Mouse (Mus musculus) CH12.LX (cell line): ENCODE results near the gene Olfr279. TPM values are rescaled to one million over a fixed set of nuclear protein-coding genes. Genes with fewer than 3 reads are reported as not detected.

Source experiments
- DNase-seq: peaks from one replicate; pipeline ENCODE4 v3.0.0-alpha.2; 2013; ENCODE audit errors: extremely low read depth
- H3K27ac ChIP-seq: 2 replicates; pipeline ENCODE4 v1.5.1; 2012; ENCODE audit warnings: low read depth, mild to moderate bottlenecking, control low read depth, moderate library complexity; ENCODE audit not compliant: insufficient read depth
- H3K27me3 ChIP-seq: replicated peaks from 2 replicates; pipeline ENCODE3; 2012; ENCODE audit warnings: inconsistent platforms
- H3K36me3 ChIP-seq, 2 experiments: replicated peaks in 1 of 2; 2 replicates each; pipeline versions ENCODE3 to v1.6.1; 2012; ENCODE audit warnings: inconsistent platforms in 1 of 2, low read length in 1 of 2, mild to moderate bottlenecking in 1 of 2, mixed read lengths in 1 of 2, moderate library complexity in 1 of 2; ENCODE audit not compliant: control insufficient read depth in 1 of 2, insufficient read depth in 1 of 2
- H3K4me1 ChIP-seq, 2 experiments: 2 replicates each; pipeline ENCODE4 v1.6.1; 2012; ENCODE audit warnings: inconsistent platforms in 1 of 2, moderate library complexity in 1 of 2; ENCODE audit not compliant: insufficient read depth in 2 of 2, control insufficient read depth in 1 of 2
- H3K4me2 ChIP-seq: 2 replicates; pipeline ENCODE4 v1.6.1; 2012; ENCODE audit warnings: low read depth, mild to moderate bottlenecking, control low read depth; ENCODE audit not compliant: poor library complexity, insufficient read depth, severe bottlenecking
- H3K4me3 ChIP-seq, 3 experiments: fragments of 150-350 bp in 1 of 3; sonication (generic) in 1 of 3; replicated peaks in 1 of 3; 2 replicates each; pipeline versions ENCODE3 to v1.5.1; 2011 to 2012; ENCODE audit warnings: low read depth in 2 of 3, low read length in 2 of 3, mild to moderate bottlenecking in 2 of 3, moderate library complexity in 2 of 3, control low read depth in 1 of 3, improper control_type of control experiment in 1 of 3, inconsistent platforms in 1 of 3, mixed read lengths in 1 of 3; ENCODE audit not compliant: poor library complexity in 1 of 3
- H3K79me2 ChIP-seq: replicated peaks from 2 replicates; pipeline ENCODE4 v1.6.1; 2012; ENCODE audit warnings: mild to moderate bottlenecking, moderate library complexity; ENCODE audit not compliant: control insufficient read depth, poor library complexity, insufficient read depth, severe bottlenecking; ENCODE audit errors: extremely low read depth
- H3K9ac ChIP-seq: 2 replicates; pipeline ENCODE4 v1.6.1; 2012; ENCODE audit warnings: low read depth, mild to moderate bottlenecking, control low read depth, moderate library complexity; ENCODE audit not compliant: insufficient read depth
- H3K9me3 ChIP-seq: replicated peaks from 2 replicates; pipeline ENCODE3; 2012; ENCODE audit warnings: low read length, inconsistent platforms, mixed read lengths
- CHD2 ChIP-seq: IDR thresholded peaks from 2 replicates; pipeline ENCODE4 v1.6.1; 2011; ENCODE audit warnings: low read length, improper control_type of control experiment
- CTCF ChIP-seq, 2 experiments: IDR thresholded peaks in 1 of 2; conservative IDR thresholded peaks in 1 of 2; 2 replicates each; pipeline ENCODE4 v1.5.1; 2011 to 2012; ENCODE audit warnings: low read depth in 2 of 2, low read length in 2 of 2, improper control_type of control experiment in 1 of 2, inconsistent platforms in 1 of 2, mild to moderate bottlenecking in 1 of 2, moderate library complexity in 1 of 2
- ELF1 ChIP-seq: IDR thresholded peaks from 2 replicates; pipeline ENCODE4 v1.6.1; 2014; ENCODE audit warnings: low read depth, mild to moderate bottlenecking, inconsistent platforms, low read length, improper control_type of control experiment
- IRF4 ChIP-seq: IDR thresholded peaks from 2 replicates; pipeline ENCODE4 v1.6.1; 2014; ENCODE audit warnings: low read depth, mild to moderate bottlenecking, inconsistent platforms, low read length, improper control_type of control experiment
- MAX ChIP-seq: IDR thresholded peaks from 2 replicates; pipeline ENCODE4 v1.6.1; 2011; ENCODE audit warnings: low read length, improper control_type of control experiment
- MAZ ChIP-seq: IDR thresholded peaks from 2 replicates; pipeline ENCODE4 v1.6.1; 2012; ENCODE audit warnings: low read depth, mild to moderate bottlenecking, inconsistent platforms, low read length, improper control_type of control experiment, moderate library complexity
- MEF2A ChIP-seq: IDR thresholded peaks from 2 replicates; pipeline ENCODE4 v1.6.1; 2014; ENCODE audit warnings: low read depth, mild to moderate bottlenecking, inconsistent platforms, low read length, improper control_type of control experiment, borderline replicate concordance
- MXI1 ChIP-seq: IDR thresholded peaks from 2 replicates; pipeline ENCODE4 v1.6.1; 2011; ENCODE audit warnings: mild to moderate bottlenecking, low read depth, low read length, improper control_type of control experiment
- MYC ChIP-seq: IDR thresholded peaks from 2 replicates; pipeline ENCODE4 v1.6.1; 2011; ENCODE audit warnings: low read depth, mild to moderate bottlenecking, improper control_type of control experiment, low read length
- NELFE ChIP-seq: IDR thresholded peaks from 2 replicates; pipeline ENCODE4 v1.6.1; 2011; ENCODE audit warnings: low read depth, low read length, improper control_type of control experiment
- PAX5 ChIP-seq: IDR thresholded peaks from 2 replicates; pipeline ENCODE4 v1.6.1; 2012; ENCODE audit warnings: low read length, inconsistent platforms, mixed read lengths
- POLR2AphosphoS2 ChIP-seq: IDR thresholded peaks from 2 replicates; pipeline ENCODE4 v1.6.1; 2011; ENCODE audit warnings: low read depth, low read length, improper control_type of control experiment
- RCOR1 ChIP-seq: conservative IDR thresholded peaks from 2 replicates; pipeline ENCODE4 v1.6.1; 2012; ENCODE audit warnings: low read depth, mild to moderate bottlenecking, inconsistent platforms, low read length, improper control_type of control experiment
- TCF12 ChIP-seq: IDR thresholded peaks from 2 replicates; pipeline ENCODE4 v1.6.1; 2014; ENCODE audit warnings: low read depth, mild to moderate bottlenecking, inconsistent platforms, low read length, improper control_type of control experiment
- UBTF ChIP-seq: IDR thresholded peaks from 2 replicates; pipeline ENCODE4 v1.6.1; 2012; ENCODE audit warnings: low read depth, mild to moderate bottlenecking, inconsistent platforms, low read length, improper control_type of control experiment, moderate library complexity
- ZC3H11A ChIP-seq: IDR thresholded peaks from 2 replicates; pipeline ENCODE4 v1.6.1; 2012; ENCODE audit warnings: low read depth, mild to moderate bottlenecking, inconsistent platforms, low read length, improper control_type of control experiment
- ZKSCAN1 ChIP-seq: IDR thresholded peaks from 2 replicates; pipeline ENCODE4 v1.6.1; 2012; ENCODE audit warnings: low read depth, inconsistent platforms, low read length, improper control_type of control experiment, borderline replicate concordance
- dilution Hi-C: fragments of 300-500 bp; cut with MboI; formaldehyde crosslinking; loops from 2 replicates; pipeline ENCODE4 v1.14.3; 2020; ENCODE audit warnings: low sequenced_read_pairs; ENCODE audit not compliant: extremely low pct_unique_long_range_greater_than_20kb, extremely low pct_ligation_motif_present
- in situ Hi-C: fragments of 300-500 bp; cut with MboI; formaldehyde crosslinking; loops from 3 replicates; pipeline ENCODE4 v1.14.3; 2019; ENCODE audit warnings: low sequenced_read_pairs, low pct_ligation_motif_present, low pct_unique_long_range_greater_than_20kb, mixed read lengths
- polyA plus RNA-seq: library from polyadenylated mRNA; unstranded; fragments of >175 nt; gene quantifications from 2 replicates; pipeline ENCODE4 v1.2.1, GENCODE M21; 2012; ENCODE audit warnings: low read depth; ENCODE audit not compliant: insufficient read length
- total RNA-seq, 2 experiments: library from RNA; depleted of rRNA; stranded (reverse); fragments of 300-350 nt in 1 of 2; fragments of >200 nt in 1 of 2; gene quantifications; 2 replicates each; pipeline ENCODE4 v1.2.3; 2012 to 2014

Gene Olfr279
- total and polyA plus RNA-seq, 3 experiments = not detected

DNA sequence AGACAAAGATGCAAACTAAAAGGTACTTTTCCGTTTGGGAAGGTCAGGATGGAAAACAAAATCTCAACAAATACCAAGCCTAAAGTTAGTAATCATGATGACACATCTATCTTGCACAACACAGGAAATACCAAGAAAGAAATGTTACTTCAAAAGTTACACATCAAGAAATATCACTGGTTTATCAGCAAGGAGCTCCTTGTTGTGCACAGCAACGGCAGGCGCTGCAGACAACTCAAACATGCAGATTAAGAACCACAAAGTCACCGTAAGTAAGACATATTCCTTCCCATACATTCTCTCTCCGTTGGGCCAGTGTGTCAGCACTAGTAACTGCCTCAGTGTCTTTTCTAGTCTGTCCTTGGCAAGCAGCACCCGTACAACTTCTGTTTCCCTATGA is 48.9 kb downstream of the Olfr279 start:
- no peak for DNase-seq
- no peak overlapping the region for H3K27ac ChIP-seq
- H3K9me3 ChIP-seq = no peaks in the 10 kb centered on the region
- TF ChIP-seq NELFE (no peak), MAX (no peak), ZKSCAN1 (no peak), RCOR1 (no peak), ELF1 (no peak), POLR2AphosphoS2 (no peak), MEF2A (no peak), IRF4 (no peak), UBTF (no peak), MYC (no peak), MAZ (no peak), TCF12 (no peak), CTCF (conservative IDR thresholded peaks at IDR 0.05 in 1 of 2, IDR thresholded peaks at IDR 0.05 in 1 of 2; ENCODE audit: low read depth in 2 of 2, low read length in 2 of 2) (no peak)
- no peaks in the 10 kb centered on the region for H3K4me1 ChIP-seq
- H3K4me3 ChIP-seq = no peak overlapping the region
- H3K79me2 ChIP-seq = peaks cover 3% of the 10 kb centered on the region
- dilution Hi-C loops (no loop called here), in situ Hi-C loops (no loop called here)
- no peak overlapping the region for H3K4me2 ChIP-seq
- no peak overlapping the region for H3K9ac ChIP-seq
- H3K27me3 ChIP-seq = no peaks in the 10 kb centered on the region
- peaks cover 50 to 79% of the 10 kb centered on the region in 2 experiments for H3K36me3 ChIP-seq

DNA sequence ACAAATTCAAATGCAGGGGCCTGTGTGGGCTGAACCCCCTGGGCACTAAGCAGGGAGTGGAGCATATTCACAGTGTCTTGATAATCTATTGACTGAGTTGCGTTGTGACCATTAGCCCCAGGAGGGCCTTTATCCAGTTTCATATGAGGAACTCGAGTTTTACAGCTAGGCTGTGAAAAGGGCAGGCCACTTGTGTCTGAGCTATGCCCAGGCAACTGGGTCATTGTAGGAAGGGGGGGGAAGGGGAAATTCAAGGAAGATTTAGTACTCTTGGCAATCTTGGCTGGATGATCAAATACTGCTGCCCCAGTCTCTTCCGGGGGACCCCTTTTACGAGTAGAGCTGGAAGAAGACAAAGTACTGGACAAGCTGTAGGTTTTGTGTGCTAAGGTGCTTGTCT is 51.1 kb downstream of the Olfr279 start:
- dilution Hi-C loops = no loop called here
- Histone ChIP-seq H3K4me3 (no peak overlapping the region), H3K79me2 (peaks cover 5% of the 10 kb centered on the region), H3K9me3 (no peaks in the 10 kb centered on the region), H3K27ac (no peak overlapping the region), H3K9ac (no peak overlapping the region), H3K4me2 (no peak overlapping the region), H3K27me3 (no peaks in the 10 kb centered on the region), H3K36me3 (peaks cover 63 to 94% of the 10 kb centered on the region in 2 experiments), H3K4me1 (no peaks in the 10 kb centered on the region)
- DNase-seq = no peak
- TF ChIP-seq ZC3H11A (no peak), PAX5 (no peak), CHD2 (no peak), MEF2A (no peak), MXI1 (no peak), POLR2AphosphoS2 (no peak)
- in situ Hi-C loops = no loop called here
